Mouse (Mus musculus) T-helper 17 cell (primary cell): ENCODE measurements around the gene Ahcyl2.
"Not testable (repeated sequence)": the region's sequence is repeated elsewhere in the genome, so short reads cannot be mapped to it uniquely, and the experiment has no call there.

ENCODE experiments used
- in situ Hi-C, 2 experiments: fragments of 300-600 bp; cut with MboI, MseI; formaldehyde crosslinking; loops; 1 replicate in 1 of 2; 2 replicates in 1 of 2; pipeline ENCODE4 v1.15.1; 2025; ENCODE audit warnings: high pct_unique_total_duplicates in 2 of 2

Ahcyl2 gene

DNA sequence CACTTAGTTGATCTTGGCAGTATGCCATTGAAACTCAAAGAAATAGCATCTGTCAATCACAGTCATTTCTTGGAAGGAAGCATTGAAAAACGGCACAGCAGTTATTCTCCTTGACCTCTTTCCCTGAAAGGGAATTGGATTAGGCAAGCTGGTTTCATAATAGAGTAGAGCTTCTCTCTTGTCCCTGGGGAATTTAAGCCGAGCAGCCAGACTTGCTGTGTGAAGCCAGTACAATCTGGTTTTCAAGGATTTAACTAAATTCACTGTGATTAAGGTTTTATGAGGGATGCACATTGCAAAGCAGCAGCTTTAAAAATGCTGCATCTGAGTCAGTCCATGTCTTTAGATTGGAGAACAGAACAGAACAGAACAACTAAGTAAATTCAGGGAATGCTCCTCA, 46.8 kb downstream of the Ahcyl2 start:
- in situ Hi-C loops = no loop called here

- in situ Hi-C loops = no loop called here
These were observed 47.2 kb downstream of the Ahcyl2 start for GRCm38 (mm10) chr6:29815060-29815459.

- in situ Hi-C loops = no loop called here
These were observed 47.8 kb downstream of the Ahcyl2 start for GRCm38 (mm10) chr6:29815634-29816033.

GRCm38 (mm10) chr6:29816371-29816770, 48.6 kb downstream of the Ahcyl2 start:
- in situ Hi-C loops = not testable (repeated sequence)

DNA sequence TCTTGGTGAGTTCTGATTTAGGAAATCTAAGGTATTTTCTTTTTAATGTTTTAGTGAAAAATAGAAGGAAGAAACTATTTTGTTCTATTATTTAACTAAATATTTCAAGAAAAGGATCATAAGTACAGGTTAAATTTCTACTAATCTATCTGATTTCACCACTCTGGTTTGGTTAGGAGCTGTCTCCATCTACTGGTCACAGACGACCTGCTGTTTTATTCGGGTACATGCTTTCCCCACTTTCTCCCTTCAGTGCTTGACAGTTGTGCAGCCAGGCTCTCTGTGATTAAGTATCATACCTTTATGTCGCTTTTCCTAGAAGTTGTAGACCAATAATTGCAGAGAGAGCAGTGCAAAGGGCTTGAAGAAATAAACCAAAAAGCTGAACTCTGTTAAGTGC, 51.5 kb downstream of the Ahcyl2 start:
- in situ Hi-C loops = no loop called here

DNA sequence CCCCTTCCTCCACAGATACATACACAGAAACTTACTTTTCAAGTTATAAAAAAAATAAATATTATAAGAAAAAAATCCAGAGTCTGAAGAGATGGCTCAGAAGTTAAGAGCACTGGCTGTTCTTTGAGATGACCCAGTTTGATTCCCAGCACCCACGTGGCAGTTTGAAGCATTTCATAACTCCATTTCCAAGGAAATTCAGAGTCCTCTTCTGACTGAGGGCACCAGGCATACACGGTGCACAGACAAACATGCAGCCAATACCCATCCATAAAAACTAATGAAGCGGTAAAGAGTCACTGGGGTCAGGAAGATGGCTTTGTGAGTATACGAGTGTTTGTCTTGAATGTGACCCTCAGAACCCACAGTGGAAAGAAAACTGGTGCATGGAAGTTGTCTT, 52.5 kb downstream of the Ahcyl2 start:
- in situ Hi-C loops = loop anchor here (5.0 to 10.0 kb wide), 2 partner anchors 53 to 56 kb away; partner anchors contain the start of gene Ahcyl2 (in 2 of the 2)

DNA sequence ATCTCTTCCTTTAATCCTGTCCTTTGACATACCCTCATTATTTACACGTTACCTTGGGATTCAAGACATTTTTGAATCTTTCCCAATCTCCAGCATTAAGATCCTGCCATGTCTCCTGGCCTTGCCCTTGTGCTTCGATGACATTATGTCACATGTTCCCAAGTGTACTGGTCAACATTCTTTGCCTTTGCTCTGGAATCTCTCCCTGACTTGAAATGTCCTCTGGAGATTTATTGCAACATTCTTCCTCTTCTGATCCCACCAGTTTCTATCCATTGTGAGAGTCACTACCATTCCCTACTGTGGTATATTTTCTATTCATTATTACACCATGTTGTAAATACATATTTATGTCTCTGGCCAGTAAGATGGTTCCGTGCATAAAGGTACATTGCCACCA, 53.1 kb downstream of the Ahcyl2 start:
- in situ Hi-C loops = loop anchor here (5.0 to 10.0 kb wide), 2 partner anchors 54 to 56 kb away; partner anchors contain the start of gene Ahcyl2 (in 2 of the 2)

DNA sequence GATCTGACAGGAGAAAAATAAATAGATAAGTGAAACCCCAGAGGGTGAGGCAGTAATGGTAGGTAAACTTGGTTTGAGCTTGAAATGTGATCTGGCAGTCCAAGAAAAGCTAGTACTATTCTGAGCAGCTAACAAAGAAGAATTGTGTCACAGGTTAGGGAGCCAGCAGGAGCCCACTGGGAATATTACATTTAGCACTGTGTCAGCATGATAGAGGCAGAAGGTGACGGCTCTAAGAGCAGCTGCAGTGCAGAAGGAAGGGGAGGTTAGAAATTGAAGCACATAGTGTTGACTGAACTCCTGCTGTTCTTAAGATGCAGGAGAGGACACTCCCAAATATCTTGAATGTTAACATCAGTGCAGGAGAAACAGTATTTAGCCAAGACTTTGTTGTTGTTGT, 54.0 kb downstream of the Ahcyl2 start:
- in situ Hi-C loops = loop anchor here (5.0 to 10.0 kb wide), 2 partner anchors 54 to 57 kb away; partner anchors contain the start of gene Ahcyl2 (in 2 of the 2)

- in situ Hi-C loops = loop anchor here in 1 of 2 experiments (10.0 kb wide), 1 partner anchor 61 kb away; the partner anchor contains the start of gene Ahcyl2
These were observed 57.5 kb downstream of the Ahcyl2 start for GRCm38 (mm10) chr6:29825302-29825701.

GRCm38 (mm10) chr6:29827291-29828242, 59.8 kb downstream of the Ahcyl2 start:
- in situ Hi-C loops = loop anchor here in 1 of 2 experiments (10.0 kb wide), 1 partner anchor 63 kb away; the partner anchor contains the start of gene Ahcyl2

- in situ Hi-C loops = loop anchor here in 1 of 2 experiments (10.0 kb wide), 1 partner anchor 64 kb away; the partner anchor contains the start of gene Ahcyl2
These were observed 60.9 kb downstream of the Ahcyl2 start for GRCm38 (mm10) chr6:29828574-29829234.

- in situ Hi-C loops = loop anchor here in 1 of 2 experiments (10.0 kb wide), 1 partner anchor 512 kb away; no protein-coding TSS in a partner anchor
These were observed 64.5 kb downstream of the Ahcyl2 start for GRCm38 (mm10) chr6:29832356-29832755.

DNA sequence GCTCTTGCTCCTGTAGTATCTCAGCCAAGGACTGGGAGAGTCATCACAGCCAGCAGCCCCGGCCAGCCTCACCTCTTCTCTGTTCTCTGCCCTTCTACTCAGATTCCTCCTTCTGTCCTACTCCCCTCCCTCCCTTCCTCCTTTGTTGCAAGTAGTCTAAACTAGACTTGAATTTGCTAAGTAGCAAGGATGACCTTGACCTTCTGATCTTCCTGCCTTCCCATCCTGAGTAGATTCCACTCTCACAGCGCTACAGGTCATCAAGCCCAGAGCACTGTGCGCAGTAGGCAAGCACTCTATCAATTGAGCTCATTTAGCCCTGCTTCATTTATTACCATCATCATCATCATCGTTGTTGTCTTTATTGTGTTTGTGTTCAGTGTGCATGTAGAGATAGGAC, 65.3 kb downstream of the Ahcyl2 start:
- in situ Hi-C loops = loop anchor here in 1 of 2 experiments (10.0 kb wide), 1 partner anchor 512 kb away; no protein-coding TSS in a partner anchor

DNA sequence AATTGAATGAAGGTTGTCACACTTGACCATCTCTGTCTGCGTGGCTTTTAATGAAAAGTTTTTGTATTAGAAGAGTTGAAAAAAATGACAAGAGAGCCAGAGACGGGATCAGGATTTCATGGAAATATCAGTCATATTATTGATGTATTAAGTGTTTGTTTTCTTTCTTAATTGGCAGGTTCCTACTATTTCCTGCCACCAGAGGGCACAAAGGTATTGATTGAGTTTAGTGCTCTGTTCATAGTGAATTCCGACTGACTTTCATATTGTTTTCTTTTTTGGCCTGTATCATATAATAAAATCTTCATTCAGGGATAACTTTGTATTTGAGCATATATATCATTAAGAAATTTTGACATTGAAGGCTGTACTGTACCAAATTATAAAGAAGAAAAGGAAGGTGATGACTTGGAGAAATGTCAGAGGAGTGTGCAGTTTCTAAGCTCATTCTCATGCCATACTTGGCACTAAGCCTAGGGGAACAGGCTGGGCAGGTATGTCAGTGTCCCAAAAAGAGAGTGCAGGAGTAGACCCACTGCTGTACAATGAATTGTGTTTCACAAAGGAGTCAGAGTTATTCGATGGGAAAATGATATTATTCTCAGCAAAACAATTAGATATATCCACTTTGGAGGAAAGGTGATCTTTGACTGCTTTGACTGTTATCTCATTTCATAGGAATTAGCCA, 65.9 kb downstream of the Ahcyl2 start:
- in situ Hi-C loops = loop anchor here in 1 of 2 experiments (10.0 kb wide), 1 partner anchor 511 kb away; no protein-coding TSS in a partner anchor

GRCm38 (mm10) chr6:29835543-29836177, 67.8 kb downstream of the Ahcyl2 start:
- in situ Hi-C loops = loop anchor here in 1 of 2 experiments (10.0 kb wide), 1 partner anchor 509 kb away; no protein-coding TSS in a partner anchor

- in situ Hi-C loops = loop anchor here in 1 of 2 experiments (10.0 kb wide), 1 partner anchor 507 kb away; no protein-coding TSS in a partner anchor
These were observed 69.8 kb downstream of the Ahcyl2 start for GRCm38 (mm10) chr6:29837579-29837978.

DNA sequence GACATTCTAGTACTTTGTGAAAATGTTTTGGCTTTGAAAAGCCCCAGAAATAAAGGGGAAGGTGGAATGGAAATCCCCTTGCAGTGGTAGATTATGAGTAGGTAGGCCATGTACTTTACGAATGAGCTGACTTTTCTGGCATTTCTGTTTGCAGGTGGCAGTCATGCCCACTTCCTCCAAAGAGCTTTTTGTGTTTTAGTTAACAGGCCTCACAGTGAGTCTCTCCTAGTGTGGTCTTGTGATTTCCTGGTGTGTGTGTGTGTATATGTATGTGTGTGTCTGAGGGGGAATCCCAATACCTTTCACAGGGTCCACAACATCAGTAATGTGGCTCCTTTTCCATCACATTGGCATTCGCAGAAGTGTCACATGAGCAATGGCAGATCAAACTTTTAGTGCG, 70.7 kb downstream of the Ahcyl2 start:
- in situ Hi-C loops = loop anchor here in 1 of 2 experiments (10.0 kb wide), 1 partner anchor 506 kb away; no protein-coding TSS in a partner anchor

- in situ Hi-C loops = no loop called here
These were observed 72.2 kb downstream of the Ahcyl2 start for GRCm38 (mm10) chr6:29840008-29840407.

DNA sequence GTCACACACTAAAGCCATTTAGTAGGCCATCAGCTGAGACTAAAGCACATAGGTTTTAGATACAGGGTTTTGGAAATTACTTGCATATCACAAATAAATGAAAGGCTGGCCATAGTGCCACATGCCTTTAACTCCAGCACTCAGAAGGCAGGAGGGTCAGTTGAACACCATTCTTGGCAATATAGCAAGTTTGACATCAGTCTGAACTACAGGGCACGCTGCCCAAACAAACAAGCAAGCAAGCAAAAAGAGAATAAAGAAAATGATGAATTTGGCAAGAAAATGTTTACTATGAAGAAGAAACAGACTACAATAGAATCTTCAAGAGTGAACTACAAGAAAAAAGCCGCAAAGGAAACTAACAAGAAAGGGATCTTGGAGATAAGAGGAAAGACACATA, 73.7 kb downstream of the Ahcyl2 start:
- in situ Hi-C loops = no loop called here

DNA sequence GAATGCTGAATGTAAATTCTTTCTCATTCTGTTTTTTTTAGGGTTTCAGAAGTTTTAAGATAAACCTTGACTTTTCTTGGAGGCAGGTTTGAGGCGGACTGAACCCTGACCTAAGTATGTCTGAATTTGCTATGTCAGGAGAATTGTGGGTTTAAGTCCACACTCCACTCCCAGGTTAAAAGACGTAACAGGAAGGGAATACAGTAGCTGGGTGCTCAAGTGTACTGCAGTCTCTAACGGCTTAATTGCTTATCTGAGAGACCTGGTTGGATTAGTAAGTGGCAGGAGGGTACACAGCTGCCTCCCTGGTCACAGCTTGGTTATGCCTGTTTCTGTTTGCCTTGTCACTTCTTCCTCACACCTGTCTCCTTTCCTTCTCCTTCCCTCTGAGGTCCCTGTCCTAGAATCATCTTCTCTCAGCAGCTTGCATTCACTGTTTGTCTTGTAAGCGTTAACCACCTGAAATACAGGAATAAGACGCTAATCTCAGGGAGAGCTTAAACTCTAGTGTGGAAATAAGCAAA, 79.9 kb downstream of the Ahcyl2 start:
- in situ Hi-C loops = no loop called here
